Mouse (Mus musculus) bone marrow macrophage, adult 2 months (primary cell): ENCODE results near the gene Cfap58.

Experiments
- CTCF ChIP-seq: IDR thresholded peaks from 2 replicates; pipeline ENCODE4 v1.5.1; 2012; ENCODE audit warnings: low read depth, mild to moderate bottlenecking, low read length, moderate library complexity
- POLR2A ChIP-seq: IDR thresholded peaks from 2 replicates; pipeline ENCODE4 v1.6.1; 2012; ENCODE audit warnings: mild to moderate bottlenecking, low read depth, low read length, borderline replicate concordance

DNA sequence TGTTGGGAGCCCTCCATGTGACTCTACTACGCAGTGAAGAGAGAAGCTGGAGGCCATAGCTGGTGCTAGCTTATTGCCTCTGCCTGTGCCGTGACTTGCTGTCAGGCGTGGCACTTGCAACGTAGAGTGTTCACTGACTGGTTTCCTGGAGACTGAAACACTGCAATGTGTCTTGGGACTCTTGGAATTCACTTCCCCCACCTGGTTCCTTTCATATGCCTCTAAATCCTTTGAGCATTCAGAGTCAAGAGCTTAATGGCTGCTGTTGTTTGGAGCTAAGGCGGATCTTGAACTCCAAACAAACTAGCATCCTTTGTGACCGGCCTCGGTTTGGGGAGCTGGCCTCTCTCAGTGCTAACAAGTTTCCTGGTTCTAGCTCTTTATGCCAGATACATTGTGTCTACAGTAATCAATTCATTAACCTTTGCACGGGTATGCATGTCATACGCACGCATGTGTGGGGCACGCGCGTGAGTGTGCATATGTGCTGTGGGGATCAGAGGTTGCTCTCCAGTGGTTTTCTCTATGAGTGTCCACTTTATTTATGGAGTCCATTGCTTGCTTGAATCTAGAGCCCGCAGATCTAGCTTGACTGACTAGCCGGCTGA lies 48.2 kb downstream of the Cfap58 start:
- TF ChIP-seq CTCF = no peak
- TF ChIP-seq POLR2A = no peak
